Mouse (Mus musculus) kidney, adult 2 months (tissue): ENCODE data around the gene Kdelr3.

Experiments used
- CTCF ChIP-seq: fragments of 200-500 bp; conservative IDR thresholded peaks from 2 replicates; pipeline ENCODE4 v1.5.1; 2011; ENCODE audit warnings: low read depth, mild to moderate bottlenecking, control low read depth, low read length, moderate library complexity, mixed read lengths; ENCODE audit not compliant: insufficient read depth, insufficient read length
- POLR2A ChIP-seq: fragments of 200-500 bp; IDR thresholded peaks from one replicate; pipeline ENCODE4 v1.6.1; 2011; ENCODE audit warnings: low read depth, low read length, control low read depth

- no peak for TF ChIP-seq CTCF
- no peak for TF ChIP-seq POLR2A
These were observed 59.5 kb downstream of the Kdelr3 start for GRCm38 (mm10) chr15:79575543-79576222.
